Mouse (Mus musculus) thymus, adult 2 months (tissue): Measurements from ENCODE around the gene Cds2. TPM values are rescaled to one million over a fixed set of nuclear protein-coding genes. Genes with fewer than 3 reads are reported as not detected.

Experiments used
- DNase-seq: peaks from one replicate; pipeline ENCODE4 v3.0.0; 2021
- H3K27ac ChIP-seq: fragments of 200-500 bp; 2 replicates; pipeline ENCODE4 v1.5.1; 2012; ENCODE audit warnings: low read length, control low read depth; ENCODE audit not compliant: control insufficient read depth, insufficient read depth
- H3K27me3 ChIP-seq: fragments of 200-500 bp; 2 replicates; pipeline ENCODE4 v1.6.1; 2012; ENCODE audit warnings: mild to moderate bottlenecking, low read length, moderate library complexity, mixed read lengths; ENCODE audit not compliant: control insufficient read depth, insufficient read depth
- H3K36me3 ChIP-seq: fragments of 200-500 bp; 2 replicates; pipeline ENCODE4 v1.6.1; 2012; ENCODE audit warnings: mild to moderate bottlenecking, low read length, moderate library complexity; ENCODE audit not compliant: control insufficient read depth, insufficient read depth
- H3K4me1 ChIP-seq: fragments of 200-500 bp; replicated peaks from 2 replicates; pipeline ENCODE4 v1.6.1; 2012; ENCODE audit warnings: low read length; ENCODE audit not compliant: control insufficient read depth, insufficient read depth
- H3K4me3 ChIP-seq: fragments of 200-500 bp; 2 replicates; pipeline ENCODE4 v1.5.1; 2012; ENCODE audit warnings: mild to moderate bottlenecking, low read length, control low read depth, moderate library complexity; ENCODE audit not compliant: control insufficient read depth, insufficient read depth
- CTCF ChIP-seq: fragments of 200-500 bp; IDR thresholded peaks from 2 replicates; pipeline ENCODE4 v1.5.1; 2012; ENCODE audit warnings: mild to moderate bottlenecking, control low read depth, low read length, moderate library complexity, borderline replicate concordance; ENCODE audit not compliant: control insufficient read depth, poor library complexity, insufficient read depth; ENCODE audit errors: extremely low read depth
- POLR2A ChIP-seq: fragments of 200-500 bp; IDR thresholded peaks from 2 replicates; pipeline ENCODE4 v1.6.1; 2012; ENCODE audit warnings: mild to moderate bottlenecking, low read length, control low read depth, moderate library complexity; ENCODE audit not compliant: control insufficient read depth, poor library complexity, insufficient read depth; ENCODE audit errors: extremely low read depth
- WGBS: fragments of 180-500 bp; shearing (Covaris S2); methylation state at CpG from one replicate; pipeline ENCODE4 v1.1.7; 2018; 5-methylcytosine and 5-hydroxymethylcytosine counted together
- polyA plus RNA-seq: library from polyadenylated mRNA; depleted of rRNA; stranded (reverse); fragments of >200 nt; gene quantifications from 2 replicates; pipeline ENCODE4 v1.2.3, GENCODE M21; 2012; rRNA removed

The Cds2 gene
- polyA plus RNA-seq, 1 experiment: 74.7 TPM

- H3K4me1 ChIP-seq: no peaks in the 10 kb centered on the region
- no peak overlapping the region for H3K27ac ChIP-seq
- TF ChIP-seq CTCF (no peak), POLR2A (no peak)
- no peaks in the 10 kb centered on the region for H3K36me3 ChIP-seq
- 93% methylated on average over 5 of the region's 5 CpGs for WGBS
- DNase-seq: no peak
- no peaks in the 10 kb centered on the region for H3K27me3 ChIP-seq
- no peak overlapping the region for H3K4me3 ChIP-seq
Observed at GRCm38 (mm10) chr2:132320516-132320915, 57.6 kb downstream of the Cds2 start.

GRCm38 (mm10) chr2:132323541-132323940 lies 60.6 kb downstream of the Cds2 start:
- no peaks in the 10 kb centered on the region for H3K36me3 ChIP-seq
- 76% methylated on average over 4 of the region's 4 CpGs for WGBS
- H3K27me3 ChIP-seq: no peaks in the 10 kb centered on the region
- DNase-seq: no peak
- no peak overlapping the region for H3K4me3 ChIP-seq
- no peak for TF ChIP-seq CTCF
- TF ChIP-seq POLR2A: no peak
- no peaks in the 10 kb centered on the region for H3K4me1 ChIP-seq
- H3K27ac ChIP-seq: no peak overlapping the region

- WGBS: 14% methylated on average over 2 of the region's 2 CpGs
- Histone ChIP-seq H3K36me3 (no peaks in the 10 kb centered on the region), H3K27me3 (no peaks in the 10 kb centered on the region), H3K4me1 (no peaks in the 10 kb centered on the region), H3K4me3 (no peak overlapping the region), H3K27ac (no peak overlapping the region)
- DNase-seq: no peak
- TF ChIP-seq POLR2A: no peak
- TF ChIP-seq CTCF: no peak
Observed at GRCm38 (mm10) chr2:132337202-132337601, 74.3 kb downstream of the Cds2 start.

GRCm38 (mm10) chr2:132340350-132340749 lies 77.4 kb downstream of the Cds2 start:
- Histone ChIP-seq H3K27me3 (no peaks in the 10 kb centered on the region), H3K4me3 (no peak overlapping the region), H3K27ac (no peak overlapping the region), H3K36me3 (no peaks in the 10 kb centered on the region), H3K4me1 (no peaks in the 10 kb centered on the region)
- WGBS: 74% methylated on average over 2 of the region's 2 CpGs
- DNase-seq: no peak
- TF ChIP-seq POLR2A (no peak), CTCF (no peak)

- Histone ChIP-seq H3K36me3 (no peaks in the 10 kb centered on the region), H3K4me1 (no peaks in the 10 kb centered on the region), H3K27me3 (no peaks in the 10 kb centered on the region), H3K27ac (no peak overlapping the region), H3K4me3 (no peak overlapping the region)
- DNase-seq: no peak
- WGBS: 94% methylated on average over 3 of the region's 3 CpGs
- TF ChIP-seq CTCF (no peak), POLR2A (no peak)
Observed at GRCm38 (mm10) chr2:132341293-132341692, 78.3 kb downstream of the Cds2 start.

- TF ChIP-seq CTCF (no peak), POLR2A (no peak)
- Histone ChIP-seq H3K27me3 (no peaks in the 10 kb centered on the region), H3K36me3 (no peaks in the 10 kb centered on the region), H3K27ac (no peak overlapping the region), H3K4me3 (no peak overlapping the region), H3K4me1 (no peaks in the 10 kb centered on the region)
- WGBS: 92% methylated on average over 11 of the region's 11 CpGs
- no peak for DNase-seq
Observed at GRCm38 (mm10) chr2:132343846-132344245, 80.9 kb downstream of the Cds2 start.

Other genes with a start within 250 kb of the Cds2 start
- gene Rassf2, start 232.9 kb upstream of the Cds2 start, polyA plus RNA-seq: 110 and 111 TPM in 2 replicates
- 50.8 and 51.7 TPM in 2 replicates for gene Slc23a2, start 118.0 kb upstream of the Cds2 start, polyA plus RNA-seq
- 75.0 and 82.6 TPM in 2 replicates for gene Tmem230, start 15.3 kb upstream of the Cds2 start, polyA plus RNA-seq
- 382 and 470 TPM in 2 replicates for gene Pcna, start 9.8 kb upstream of the Cds2 start, polyA plus RNA-seq
- gene Prokr2, start 122.3 kb downstream of the Cds2 start, polyA plus RNA-seq: 2.4 and 3.8 TPM in 2 replicates